10 mouse cellular contexts compared by ENCODE assay signal in the genomic region with DNA sequence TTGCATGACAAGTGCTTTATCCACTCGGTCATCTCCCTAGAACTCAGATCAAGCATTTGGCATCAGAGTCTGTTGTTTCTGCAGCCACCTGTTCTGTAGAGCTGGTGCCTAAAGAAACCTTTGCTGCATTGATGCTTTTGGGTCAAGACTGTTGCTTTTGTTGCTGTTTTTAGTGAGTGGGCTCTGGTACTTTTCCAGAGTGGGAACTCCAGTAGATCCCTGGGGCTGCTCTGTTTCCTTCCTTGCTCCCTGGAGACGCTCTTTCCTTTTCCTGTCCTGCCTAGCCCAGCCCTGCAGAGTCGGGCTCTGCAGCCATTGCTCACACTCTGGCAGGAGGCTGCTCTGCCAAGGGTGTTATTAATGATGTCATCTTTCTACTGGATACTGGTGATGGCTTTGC.
A peak's percentile ranks its signal among the peaks of the same experiment; 100 is the strongest.
DNase-seq lines count a peak whose midpoint lies in the region; ATAC-seq and TF ChIP-seq lines count a peak whose summit lies in the region.
"Had no signal": no experiment of that assay in that cellular context is flagged by ENCODE, and none has a peak within 500 bp of the region (broad histone marks: within the 10 kb centered on the region; RNA-seq: fewer than 3 reads in every experiment).

No protein-coding gene starts in this region.

- H3K4me1 ChIP-seq in kidney, embryonic 14.5 days (ENCODE audit: control insufficient read depth, insufficient read depth, low read length): 0 out of 2 replicates have a peak, but pooled peaks cover 6% of the 10 kb centered on the region
- H3K4me1 ChIP-seq in cerebellum, adult 2 months (ENCODE audit: control insufficient read depth, insufficient read depth, low read length): peaks cover 3% of the 10 kb centered on the region; the same call in 1 of the 2 replicates

- TF ChIP-seq POLR2A in cerebellum, adult 2 months (IDR thresholded peaks at IDR 0.05; ENCODE audit: borderline replicate concordance, insufficient read depth, low read length): no peak

- intact Hi-C loops in heart, postnatal 25 days (cut with DNase I): loop anchor here (2.0 kb wide), 1 partner anchor 15 kb away; no protein-coding TSS in a partner anchor

- DNase-seq in kidney, adult 11 months: peak; percentile 64
- DNase-seq in cerebellum, adult 2 months: peak; percentile 63 to 73
- peak; percentile 32 for DNase-seq in heart, postnatal 25 days (ENCODE audit: low spot score)
- peak; percentile 67 for DNase-seq in lung, postnatal 36 days
- DNase-seq in left cerebral cortex, adult 11 months (ENCODE audit: low spot score): no peak
- DNase-seq: layer of hippocampus, adult 9-11 months had no signal

- no peak for TF ChIP-seq CTCF in cerebellum, adult 2 months (IDR thresholded peaks at IDR 0.05; ENCODE audit: borderline replicate concordance, insufficient read depth, low read depth, low read length)

- WGBS in kidney, embryonic 14.5 days: 60% methylated on average over 3 of the region's 3 CpGs
- 8% methylated on average over 3 of the region's 3 CpGs for WGBS in cerebellum, adult 2 months

- ATAC-seq in kidney, embryonic 14.5 days (ENCODE audit: low FRiP score, low TSS enrichment): no peak
- no peak for ATAC-seq in megakaryocyte-erythroid progenitor cell, adult 5-6 weeks (replicated peaks; ENCODE audit: low FRiP score, low TSS enrichment, poor library complexity, severe bottlenecking)

- no peak overlapping the region for H3K9ac ChIP-seq in kidney, embryonic 14.5 days (ENCODE audit: low read depth, low read length)
- H3K9ac ChIP-seq: liver, embryonic 15.5 days had no signal

- H3K4me3 ChIP-seq in kidney, embryonic 14.5 days (ENCODE audit: low read length): no peak overlapping the region
- H3K4me3 ChIP-seq in cerebellum, adult 2 months (replicated peaks; ENCODE audit: insufficient read depth, low read depth, low read length): no peak overlapping the region
- H3K4me3 ChIP-seq: liver, embryonic 15.5 days; myocyte had no signal

- H3K36me3 ChIP-seq in kidney, embryonic 14.5 days (ENCODE audit: control insufficient read depth, insufficient read depth, low read length): no peaks in the 10 kb centered on the region
- H3K36me3 ChIP-seq: liver, embryonic 15.5 days had no signal

- no peak overlapping the region for H3K4me2 ChIP-seq in kidney, embryonic 14.5 days (replicated peaks; ENCODE audit: low read depth, low read length)
- H3K4me2 ChIP-seq: liver, embryonic 15.5 days had no signal

- H3K27ac ChIP-seq in kidney, embryonic 14.5 days (ENCODE audit: low read depth, low read length): no peak overlapping the region
- 0 out of 2 replicates have a peak overlapping the region, but pooled peaks have one; percentile 8 for H3K27ac ChIP-seq in cerebellum, adult 2 months (ENCODE audit: insufficient read depth, low read length)
- H3K27ac ChIP-seq: liver, embryonic 15.5 days had no signal

- no peaks in the 10 kb centered on the region for H3K9me3 ChIP-seq in kidney, embryonic 14.5 days (ENCODE audit: control insufficient read depth, low read length)
- H3K9me3 ChIP-seq: liver, embryonic 15.5 days had no signal

- no peaks in the 10 kb centered on the region for H3K27me3 ChIP-seq in kidney, embryonic 14.5 days (ENCODE audit: control insufficient read depth, insufficient read depth, low read length)
- H3K27me3 ChIP-seq in cerebellum, adult 2 months (ENCODE audit: control insufficient read depth, insufficient read depth, low read length): no peaks in the 10 kb centered on the region
- H3K27me3 ChIP-seq: liver, embryonic 15.5 days had no signal
